Comparison of ENCODE assay signal across 18 mouse cellular contexts in the genomic region with DNA sequence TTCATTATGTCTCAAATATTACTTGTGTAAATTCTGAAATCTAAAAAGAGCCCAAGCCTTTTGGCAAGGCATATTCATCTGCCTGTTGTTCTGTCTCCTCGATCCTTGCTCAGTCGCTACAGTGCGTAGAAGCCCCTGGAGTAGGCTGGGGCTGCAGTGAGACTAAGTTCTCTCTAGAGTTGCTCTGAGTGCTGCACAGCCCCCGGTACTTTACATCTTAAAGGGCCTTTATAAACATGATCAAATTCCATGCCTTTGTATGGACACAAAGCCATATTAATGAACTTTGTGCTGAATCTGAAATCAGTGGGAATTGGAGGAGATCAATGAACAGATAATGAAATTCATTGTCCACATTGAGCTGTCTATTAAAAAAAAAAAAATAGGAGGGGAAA.
A peak's percentile ranks its signal among the peaks of the same experiment; 100 is the strongest.
DNase-seq lines count a peak whose midpoint lies in the region; ATAC-seq lines count a peak whose summit lies in the region.
"Had no signal": no experiment of that assay in that cellular context is flagged by ENCODE, and none has a peak within 500 bp of the region (broad histone marks: within the 10 kb centered on the region; RNA-seq: fewer than 3 reads in every experiment).

No protein-coding gene starts in this region.

- H3K36me3 ChIP-seq in heart, embryonic 12.5 days, result 0 out of 2 replicates have a peak, but pooled peaks cover 3% of the 10 kb centered on the region
- H3K36me3 ChIP-seq in neural tube, embryonic 11.5 days (ENCODE audit: control insufficient read depth, insufficient read depth, low read length), result no peaks in the 10 kb centered on the region; the same call in none of the 2 replicates
- peaks cover 22% of the 10 kb centered on the region for H3K36me3 ChIP-seq in forebrain, embryonic 12.5 days (replicated peaks)
- H3K36me3 ChIP-seq in midbrain, embryonic 15.5 days (replicated peaks), result no peaks in the 10 kb centered on the region
- H3K36me3 ChIP-seq: heart, embryonic 10.5 days; liver, embryonic 13.5 days had no signal

- no peak overlapping the region for H3K27ac ChIP-seq in heart, embryonic 12.5 days (ENCODE audit: poor library complexity, severe bottlenecking)
- H3K27ac ChIP-seq in neural tube, embryonic 11.5 days (ENCODE audit: low read depth, low read length), result peak overlapping the region; percentile 39; the same call in 1 of the 2 replicates
- peak overlapping the region; percentile 57 for H3K27ac ChIP-seq in forebrain, embryonic 12.5 days
- H3K27ac ChIP-seq in midbrain, embryonic 15.5 days, result no peak overlapping the region
- H3K27ac ChIP-seq: heart, embryonic 10.5 days; kidney, postnatal 0 days; layer of hippocampus, adult 2 months; liver, embryonic 13.5 days; lung, embryonic 15.5 days; macrophage had no signal

- H3K27me3 ChIP-seq in heart, embryonic 12.5 days (replicated peaks), result no peaks in the 10 kb centered on the region
- no peaks in the 10 kb centered on the region for H3K27me3 ChIP-seq in neural tube, embryonic 11.5 days (ENCODE audit: control insufficient read depth, insufficient read depth, low read length)
- H3K27me3 ChIP-seq in forebrain, embryonic 12.5 days, result 0 out of 2 replicates have a peak, but pooled peaks cover 7% of the 10 kb centered on the region
- H3K27me3 ChIP-seq in midbrain, embryonic 15.5 days (replicated peaks), result no peaks in the 10 kb centered on the region
- H3K27me3 ChIP-seq: CH12.LX; liver, embryonic 13.5 days; lung, embryonic 15.5 days had no signal

- no peak overlapping the region for H3K9ac ChIP-seq in heart, embryonic 12.5 days
- no peak overlapping the region for H3K9ac ChIP-seq in neural tube, embryonic 11.5 days (ENCODE audit: low read length)
- no peak overlapping the region for H3K9ac ChIP-seq in forebrain, embryonic 12.5 days
- no peak overlapping the region for H3K9ac ChIP-seq in midbrain, embryonic 15.5 days
- H3K9ac ChIP-seq: liver, embryonic 13.5 days; lung, embryonic 15.5 days had no signal

- no peak for ATAC-seq in heart, embryonic 12.5 days (ENCODE audit: insufficient number of reproducible peaks, low FRiP score)
- ATAC-seq in neural tube, embryonic 11.5 days (ENCODE audit: insufficient read depth, low FRiP score, low TSS enrichment), result no peak
- ATAC-seq in forebrain, embryonic 12.5 days (ENCODE audit: low FRiP score), result peak; percentile 71
- ATAC-seq in midbrain, embryonic 15.5 days (replicated peaks), result peak; percentile 50; the same call in 1 of the 2 replicates
- ATAC-seq: inflammation-experienced regulatory T-cells, adult 6 months had no signal

- H3K4me3 ChIP-seq in heart, embryonic 12.5 days, result no peak overlapping the region
- no peak overlapping the region for H3K4me3 ChIP-seq in neural tube, embryonic 11.5 days (ENCODE audit: low read depth, low read length)
- no peak overlapping the region for H3K4me3 ChIP-seq in forebrain, embryonic 12.5 days (replicated peaks)
- H3K4me3 ChIP-seq in midbrain, embryonic 15.5 days, result no peak overlapping the region
- H3K4me3 ChIP-seq: erythroblast, embryonic 14.5 days; heart, embryonic 10.5 days; layer of hippocampus, adult 2 months; liver, embryonic 13.5 days; lung, embryonic 15.5 days had no signal

- H3K4me2 ChIP-seq in heart, embryonic 12.5 days, result no peak overlapping the region
- H3K4me2 ChIP-seq in neural tube, embryonic 11.5 days (ENCODE audit: low read depth), result no peak overlapping the region
- H3K4me2 ChIP-seq in forebrain, embryonic 12.5 days, result no peak overlapping the region
- H3K4me2 ChIP-seq in midbrain, embryonic 15.5 days, result no peak overlapping the region
- H3K4me2 ChIP-seq: liver, embryonic 13.5 days; lung, embryonic 15.5 days had no signal

- no peaks in the 10 kb centered on the region for H3K4me1 ChIP-seq in heart, embryonic 12.5 days (replicated peaks)
- H3K4me1 ChIP-seq in neural tube, embryonic 11.5 days (ENCODE audit: control insufficient read depth, insufficient read depth, low read length), result peaks cover 9% of the 10 kb centered on the region; the same call in 1 of the 2 replicates
- H3K4me1 ChIP-seq in forebrain, embryonic 12.5 days, result peaks cover 36% of the 10 kb centered on the region
- peaks cover 5% of the 10 kb centered on the region; the same call in 1 of the 2 replicates for H3K4me1 ChIP-seq in midbrain, embryonic 15.5 days
- H3K4me1 ChIP-seq: heart, embryonic 10.5 days; liver, embryonic 13.5 days; lung, embryonic 15.5 days had no signal

- H3K9me3 ChIP-seq in heart, embryonic 12.5 days (replicated peaks), result no peaks in the 10 kb centered on the region
- no peaks in the 10 kb centered on the region for H3K9me3 ChIP-seq in neural tube, embryonic 11.5 days (ENCODE audit: control insufficient read depth, low read length)
- H3K9me3 ChIP-seq in forebrain, embryonic 12.5 days, result no peaks in the 10 kb centered on the region
- no peaks in the 10 kb centered on the region for H3K9me3 ChIP-seq in midbrain, embryonic 15.5 days
- H3K9me3 ChIP-seq: heart, embryonic 10.5 days; liver, embryonic 13.5 days; lung, embryonic 15.5 days had no signal

- DNase-seq in heart, adult 11 months, result peak; percentile 39
- peak; percentile 19 for DNase-seq in neural tube, embryonic 11.5 days (ENCODE audit: low spot score)
- no peak for DNase-seq in neural tube, embryonic 10.5 days (ENCODE audit: extremely low spot score, low spot score)
- no peak for DNase-seq in testis, postnatal 14 days (ENCODE audit: low spot score)
- no peak for DNase-seq in right cerebral cortex, postnatal 25 days
- DNase-seq: gastrocnemius, postnatal 36 days; liver, embryonic 13.5 days had no signal

- 82% methylated on average over 4 of the region's 4 CpGs for WGBS in heart, embryonic 12.5 days
- 40% methylated on average over 4 of the region's 4 CpGs for WGBS in neural tube, embryonic 11.5 days
- 17% methylated on average over 4 of the region's 4 CpGs for WGBS in forebrain, embryonic 12.5 days
- WGBS in midbrain, embryonic 15.5 days, result 16% methylated on average over 4 of the region's 4 CpGs

Comparison
In these comparisons a context has a peak if more than half of its experiments do, and no peak if none do; other contexts are left out.
1. DNase-seq: peak in heart, adult 11 months (single experiment) and neural tube, embryonic 11.5 days (single experiment); none in neural tube, embryonic 10.5 days (single experiment), testis, postnatal 14 days (single experiment) and right cerebral cortex, postnatal 25 days (single experiment).
2. ATAC-seq: peak in forebrain, embryonic 12.5 days (single experiment) and midbrain, embryonic 15.5 days (single experiment); none in heart, embryonic 12.5 days (single experiment) and neural tube, embryonic 11.5 days (single experiment).
3. H3K27ac ChIP-seq: peak in neural tube, embryonic 11.5 days (single experiment) and forebrain, embryonic 12.5 days (single experiment); none in heart, embryonic 12.5 days (single experiment) and midbrain, embryonic 15.5 days (single experiment).